Mouse (Mus musculus) MN1 (cell line): ENCODE results near the gene E030018B13Rik.

Source experiments
- DNase-seq: peaks from one replicate; pipeline ENCODE4 v3.0.0-alpha.2; 2016; ENCODE audit warnings: low spot score

The E030018B13Rik gene

DNA sequence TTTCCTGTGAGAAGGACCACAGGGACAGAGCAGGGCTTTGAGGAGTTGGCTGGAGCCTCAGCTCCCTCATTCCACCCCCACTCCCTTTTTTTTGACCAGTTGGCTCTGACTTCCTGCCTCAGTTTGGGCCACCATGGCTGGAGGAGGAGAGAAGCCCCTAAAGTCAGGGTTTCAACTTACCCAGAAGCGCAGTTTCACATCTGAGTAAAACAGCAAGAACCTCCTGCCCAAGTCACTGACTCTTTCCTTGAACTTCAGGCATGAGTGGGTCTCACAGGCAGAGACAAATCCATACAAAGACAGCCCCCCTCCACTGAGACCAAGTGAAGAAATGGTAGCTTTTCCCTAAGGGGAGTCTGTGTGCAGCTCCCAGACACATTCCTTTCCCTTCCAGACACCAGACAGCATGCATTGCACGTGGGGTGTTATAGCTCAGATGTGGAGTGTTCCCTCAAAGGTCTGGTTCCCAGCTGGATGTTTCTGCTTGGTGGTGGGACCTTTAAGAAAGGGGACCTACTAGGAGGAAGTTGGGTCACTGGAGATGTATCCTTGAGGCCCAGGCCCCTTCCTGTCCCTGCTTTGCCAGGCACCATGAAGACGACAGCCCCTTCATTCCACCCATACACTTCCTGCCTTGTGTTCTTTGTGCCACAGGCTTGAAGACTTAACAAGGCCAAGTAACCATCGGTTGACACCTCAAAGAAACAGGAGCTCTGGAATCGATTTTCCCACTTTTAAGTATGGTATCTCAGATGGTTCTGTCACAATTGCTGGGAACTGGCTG lies 49.2 kb downstream of the E030018B13Rik start:
- DNase-seq: no peak

DNA sequence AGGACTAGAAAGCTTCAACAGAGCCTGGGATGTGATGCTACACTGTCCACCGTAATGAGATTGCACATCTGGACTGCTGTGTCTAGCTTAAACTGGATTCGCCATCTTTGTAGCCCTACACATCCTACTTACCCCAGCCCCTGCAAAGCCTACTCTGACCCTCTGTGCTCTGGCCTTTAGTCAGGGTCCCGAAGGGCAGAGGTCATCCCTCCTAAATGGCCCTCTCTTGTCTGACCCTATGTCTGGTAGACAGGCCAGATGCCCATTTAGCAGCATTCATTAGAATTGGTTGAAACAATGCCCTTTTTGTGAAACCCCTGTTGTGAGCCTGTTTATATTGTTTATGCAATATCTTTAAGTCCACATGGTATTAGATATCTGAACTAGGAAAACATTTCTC lies 53.3 kb downstream of the E030018B13Rik start:
- DNase-seq: no peak
